Mouse (Mus musculus): ENCODE data around the gene Nos1ap.

Nos1ap gene

GRCm38 (mm10) chr1:170366981-170367700, 222.5 kb downstream of the Nos1ap start:
- in situ Hi-C loops (cut with MboI; ENCODE audit: low pct_unique_long_range_greater_than_20kb in 1 of 2, low sequenced_read_pairs in 2 of 2, unreplicated experiment in 1 of 2) = no loop called here

DNA sequence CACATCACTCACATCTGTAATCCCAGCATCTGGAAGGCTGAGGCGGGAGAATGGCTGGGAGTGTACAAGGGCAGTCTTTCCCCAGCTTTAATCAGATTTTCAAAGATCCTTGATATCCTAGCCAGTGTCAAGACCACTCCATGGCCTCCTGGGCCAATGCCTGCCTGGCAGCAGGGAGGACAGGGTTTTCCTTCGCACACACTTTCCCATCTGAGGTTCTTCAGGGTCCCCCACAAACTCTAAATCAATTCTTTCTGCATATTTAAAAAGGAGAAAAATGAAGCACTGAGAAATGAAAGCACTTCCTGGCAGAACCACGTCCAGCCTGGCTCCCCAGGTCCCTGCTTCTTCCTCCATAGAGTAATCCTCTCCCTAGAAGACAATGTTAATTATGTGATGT, 225.9 kb downstream of the Nos1ap start:
- in situ Hi-C loops (cut with MboI; ENCODE audit: low pct_unique_long_range_greater_than_20kb in 1 of 2, low sequenced_read_pairs in 2 of 2, unreplicated experiment in 1 of 2) = no loop called here

GRCm38 (mm10) chr1:170360183-170360915, 229.3 kb downstream of the Nos1ap start:
- in situ Hi-C loops (cut with MboI; ENCODE audit: low pct_unique_long_range_greater_than_20kb in 1 of 2, low sequenced_read_pairs in 2 of 2, unreplicated experiment in 1 of 2) = no loop called here

GRCm38 (mm10) chr1:170353335-170353734, 236.3 kb downstream of the Nos1ap start:
- in situ Hi-C loops (cut with MboI; ENCODE audit: low pct_unique_long_range_greater_than_20kb in 1 of 2, low sequenced_read_pairs in 2 of 2, unreplicated experiment in 1 of 2) = no loop called here

GRCm38 (mm10) chr1:170351080-170351479, 238.6 kb downstream of the Nos1ap start:
- in situ Hi-C loops (cut with MboI; ENCODE audit: low pct_unique_long_range_greater_than_20kb in 1 of 2, low sequenced_read_pairs in 2 of 2, unreplicated experiment in 1 of 2) = no loop called here

DNA sequence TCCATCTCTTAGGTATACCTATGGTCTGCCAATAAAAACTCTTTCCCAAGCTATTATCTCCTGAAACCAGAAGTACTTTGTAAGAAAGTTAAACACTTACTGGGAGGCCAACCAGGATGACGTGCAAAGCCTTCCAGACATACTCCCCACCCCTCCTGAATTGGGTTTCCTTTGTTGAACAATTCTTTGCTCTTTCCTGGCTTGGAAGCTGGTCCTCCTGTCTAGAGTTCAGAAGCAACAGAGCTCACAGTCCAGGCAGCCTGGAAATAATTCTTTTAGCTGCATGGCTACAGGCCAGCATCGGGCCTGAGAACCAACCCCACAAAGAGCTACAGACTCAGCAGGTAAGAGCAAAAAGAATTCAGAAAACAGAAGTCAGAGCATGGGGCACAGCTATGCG, 243.4 kb downstream of the Nos1ap start:
- in situ Hi-C loops (cut with MboI; ENCODE audit: low pct_unique_long_range_greater_than_20kb in 1 of 2, low sequenced_read_pairs in 2 of 2, unreplicated experiment in 1 of 2) = no loop called here

GRCm38 (mm10) chr1:170343906-170344305, 245.8 kb downstream of the Nos1ap start:
- in situ Hi-C loops (cut with MboI; ENCODE audit: low pct_unique_long_range_greater_than_20kb in 1 of 2, low sequenced_read_pairs in 2 of 2, unreplicated experiment in 1 of 2) = no loop called here

DNA sequence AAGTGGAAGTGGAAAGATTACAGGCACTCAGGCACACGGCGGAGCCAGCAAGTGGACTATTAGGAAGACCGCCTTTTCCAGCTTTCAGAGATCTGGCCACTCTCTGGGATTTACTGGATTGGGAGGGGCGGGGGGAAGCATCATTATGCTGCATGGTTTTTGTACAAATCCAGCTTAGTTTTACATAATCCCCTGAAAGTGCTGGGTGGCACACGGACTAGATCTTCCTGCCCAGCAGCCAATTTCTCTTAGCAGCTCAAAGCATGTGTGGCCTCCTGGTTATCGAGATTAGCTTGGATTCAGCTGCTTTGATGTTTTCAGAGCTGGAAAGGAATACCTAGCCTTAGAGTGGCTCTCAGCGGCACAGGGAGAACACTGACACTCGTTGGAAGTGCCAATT, 246.6 kb downstream of the Nos1ap start:
- in situ Hi-C loops (cut with MboI; ENCODE audit: low pct_unique_long_range_greater_than_20kb in 1 of 2, low sequenced_read_pairs in 2 of 2, unreplicated experiment in 1 of 2) = no loop called here

GRCm38 (mm10) chr1:170339943-170340342, 249.7 kb downstream of the Nos1ap start:
- in situ Hi-C loops (cut with MboI; ENCODE audit: low pct_unique_long_range_greater_than_20kb in 1 of 2, low sequenced_read_pairs in 2 of 2, unreplicated experiment in 1 of 2) = no loop called here

DNA sequence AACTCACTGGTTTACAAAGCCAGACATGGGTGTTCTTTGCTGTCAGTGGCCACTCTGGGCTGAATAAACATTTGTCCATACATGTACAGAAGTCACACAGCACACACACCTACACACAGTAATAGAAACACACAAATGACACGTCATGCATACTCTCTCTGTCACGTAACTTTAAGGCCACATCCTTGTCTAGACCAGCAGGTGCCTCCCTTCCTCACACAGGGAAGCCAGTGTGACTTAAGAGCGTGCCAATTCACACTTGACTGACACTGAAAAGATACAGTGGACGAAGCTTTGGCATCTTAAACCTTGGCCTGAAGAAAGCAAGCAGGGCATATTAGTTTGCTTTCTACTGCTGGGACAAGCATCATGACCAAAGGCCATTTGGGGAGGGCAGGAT, 256.9 kb downstream of the Nos1ap start:
- in situ Hi-C loops (cut with MboI; ENCODE audit: low pct_unique_long_range_greater_than_20kb in 1 of 2, low sequenced_read_pairs in 2 of 2, unreplicated experiment in 1 of 2) = no loop called here

DNA sequence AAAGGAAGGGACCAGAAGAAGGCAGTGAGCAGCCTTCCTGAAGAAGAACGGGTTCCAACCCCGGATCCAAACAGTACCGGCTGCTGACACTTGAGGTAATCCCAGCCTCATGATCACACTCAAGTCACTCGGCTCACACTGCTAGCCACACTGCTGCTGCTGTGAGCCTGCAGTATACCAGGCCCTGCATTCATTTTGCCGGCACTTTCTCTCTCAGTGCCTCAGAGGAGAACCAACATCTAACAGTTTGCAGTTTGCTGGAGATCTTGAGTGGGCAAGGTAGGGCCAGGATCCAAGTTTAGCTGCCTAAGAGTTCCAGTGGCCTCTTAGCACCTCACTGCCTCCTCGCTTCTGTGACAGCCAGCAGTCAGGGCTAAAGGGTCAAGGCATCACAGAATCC, 257.7 kb downstream of the Nos1ap start:
- in situ Hi-C loops (cut with MboI; ENCODE audit: low pct_unique_long_range_greater_than_20kb in 1 of 2, low sequenced_read_pairs in 2 of 2, unreplicated experiment in 1 of 2) = no loop called here

GRCm38 (mm10) chr1:170325277-170325676, 264.4 kb downstream of the Nos1ap start:
- in situ Hi-C loops (cut with MboI; ENCODE audit: low pct_unique_long_range_greater_than_20kb in 1 of 2, low sequenced_read_pairs in 2 of 2, unreplicated experiment in 1 of 2) = no loop called here

DNA sequence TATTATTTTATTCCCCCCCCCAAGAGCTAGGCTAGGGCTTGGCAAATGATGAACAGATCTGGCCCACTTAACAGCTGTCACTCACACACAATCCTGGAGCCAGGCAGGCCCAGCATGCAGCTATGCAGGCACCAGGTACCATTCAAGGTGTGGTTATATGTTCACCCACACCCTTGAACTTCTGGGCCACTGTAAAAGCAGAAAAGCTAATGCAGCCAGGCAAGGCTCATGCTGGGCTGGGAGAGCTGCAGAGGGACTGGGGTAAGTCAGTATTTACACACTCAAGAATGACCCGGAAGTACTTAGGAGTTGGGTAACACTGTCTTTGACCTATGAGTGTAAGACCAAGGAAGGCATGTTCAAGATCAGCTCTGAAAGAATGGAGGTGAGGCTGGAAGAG, 265.3 kb downstream of the Nos1ap start:
- in situ Hi-C loops (cut with MboI; ENCODE audit: low pct_unique_long_range_greater_than_20kb in 1 of 2, low sequenced_read_pairs in 2 of 2, unreplicated experiment in 1 of 2) = no loop called here

- in situ Hi-C loops (cut with MboI; ENCODE audit: low pct_unique_long_range_greater_than_20kb in 1 of 2, low sequenced_read_pairs in 2 of 2, unreplicated experiment in 1 of 2) = no loop called here
Measured at GRCm38 (mm10) chr1:170323001-170323400, 266.7 kb downstream of the Nos1ap start.

- in situ Hi-C loops (cut with MboI; ENCODE audit: low pct_unique_long_range_greater_than_20kb in 1 of 2, low sequenced_read_pairs in 2 of 2, unreplicated experiment in 1 of 2) = no loop called here
Measured at GRCm38 (mm10) chr1:170322046-170322445, 267.6 kb downstream of the Nos1ap start.

- in situ Hi-C loops (cut with MboI; ENCODE audit: low pct_unique_long_range_greater_than_20kb in 1 of 2, low sequenced_read_pairs in 2 of 2, unreplicated experiment in 1 of 2) = no loop called here
Measured at GRCm38 (mm10) chr1:170311431-170311830, 278.2 kb downstream of the Nos1ap start.

DNA sequence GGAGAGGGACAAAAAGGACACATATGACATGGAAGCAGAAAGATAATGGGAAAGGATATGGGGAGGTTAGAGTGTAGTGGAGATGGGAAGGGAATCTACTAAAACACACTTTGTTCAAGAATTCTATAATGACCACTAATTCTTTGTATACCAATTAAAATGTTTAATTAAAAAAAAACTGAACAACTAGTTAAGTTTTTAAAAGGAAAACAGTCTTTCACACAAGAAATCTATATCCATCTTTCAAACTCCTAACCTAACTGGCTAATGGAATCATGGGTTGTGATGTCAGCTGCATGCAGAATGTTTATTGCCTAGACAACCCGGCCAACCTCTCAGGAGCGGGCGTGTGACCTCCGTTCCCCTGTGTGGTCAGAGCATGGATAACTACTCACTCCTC, 281.2 kb downstream of the Nos1ap start, which contains the start of gene Spata46:
Gene Spata46 (plus strand): TSS at position 301 of the 400 bp plus-strand sequence.
- in situ Hi-C loops (cut with MboI; ENCODE audit: low pct_unique_long_range_greater_than_20kb in 1 of 2, low sequenced_read_pairs in 2 of 2, unreplicated experiment in 1 of 2) = no loop called here

DNA sequence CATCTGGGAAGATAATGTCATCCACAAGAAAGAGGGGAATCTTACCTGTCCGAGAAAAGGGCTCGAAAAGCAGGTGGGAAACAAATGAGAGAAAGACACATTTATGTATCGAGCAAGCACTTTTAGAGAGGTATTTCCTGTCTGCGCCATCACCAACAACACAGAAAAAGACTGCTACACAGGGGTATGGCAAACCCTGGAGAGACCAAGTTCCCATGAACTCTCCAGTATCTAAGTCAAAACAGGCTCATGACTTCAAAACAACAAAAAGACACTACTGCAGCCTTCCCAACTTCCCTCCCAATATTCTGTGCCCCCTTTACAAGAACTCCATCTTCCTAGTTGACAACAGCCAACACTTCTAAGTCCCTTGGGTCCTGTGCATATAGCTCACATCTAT, 283.4 kb downstream of the Nos1ap start, which contains the start of gene Gm7694:
Gene Gm7694 (minus strand): TSS at position 101 of the 400 bp plus-strand sequence.
- in situ Hi-C loops (cut with MboI; ENCODE audit: low pct_unique_long_range_greater_than_20kb in 1 of 2, low sequenced_read_pairs in 2 of 2, unreplicated experiment in 1 of 2) = no loop called here

GRCm38 (mm10) chr1:170305002-170305401, 284.7 kb downstream of the Nos1ap start:
- in situ Hi-C loops (cut with MboI; ENCODE audit: low pct_unique_long_range_greater_than_20kb in 1 of 2, low sequenced_read_pairs in 2 of 2, unreplicated experiment in 1 of 2) = no loop called here

- in situ Hi-C loops (cut with MboI; ENCODE audit: low pct_unique_long_range_greater_than_20kb in 1 of 2, low sequenced_read_pairs in 2 of 2, unreplicated experiment in 1 of 2) = no loop called here
Measured at GRCm38 (mm10) chr1:170303103-170303502, 286.6 kb downstream of the Nos1ap start.

Data from mouse embryonic stem cell (cell line).